Mouse (Mus musculus) gastrocnemius, adult 2 months (tissue): ENCODE results near the gene Serpina3a. TPM values are rescaled to one million over a fixed set of nuclear protein-coding genes. Genes with fewer than 3 reads are reported as not detected.

Experiments used
- DNase-seq: peaks from one replicate; pipeline ENCODE4 v3.0.0; 2022
- H3K27ac ChIP-seq: fragments of 200-600 bp; 2 replicates; pipeline ENCODE4 v1.8.1; 2022; ENCODE audit warnings: mild to moderate bottlenecking
- H3K4me3 ChIP-seq: fragments of 200-600 bp; 2 replicates; pipeline ENCODE4 v1.8.1; 2022; ENCODE audit warnings: mild to moderate bottlenecking, moderate library complexity
- CTCF ChIP-seq: fragments of 200-600 bp; IDR thresholded peaks from 2 replicates; pipeline ENCODE4 v1.8.1; 2022; ENCODE audit warnings: antibody characterized with exemption, mild to moderate bottlenecking, moderate library complexity
- intact Hi-C: fragments of 180-260 bp; cut with DNase I; formaldehyde crosslinking; loops from one replicate; pipeline ENCODE4 v1.15.1; 2025
- total RNA-seq, 2 experiments: library from RNA; stranded (reverse); gene quantifications; 2 replicates each; pipeline ENCODE4 v1.2.3; 2021

The Serpina3a gene
- total RNA-seq, 2 experiments from 2014 or later, result not detected

DNA sequence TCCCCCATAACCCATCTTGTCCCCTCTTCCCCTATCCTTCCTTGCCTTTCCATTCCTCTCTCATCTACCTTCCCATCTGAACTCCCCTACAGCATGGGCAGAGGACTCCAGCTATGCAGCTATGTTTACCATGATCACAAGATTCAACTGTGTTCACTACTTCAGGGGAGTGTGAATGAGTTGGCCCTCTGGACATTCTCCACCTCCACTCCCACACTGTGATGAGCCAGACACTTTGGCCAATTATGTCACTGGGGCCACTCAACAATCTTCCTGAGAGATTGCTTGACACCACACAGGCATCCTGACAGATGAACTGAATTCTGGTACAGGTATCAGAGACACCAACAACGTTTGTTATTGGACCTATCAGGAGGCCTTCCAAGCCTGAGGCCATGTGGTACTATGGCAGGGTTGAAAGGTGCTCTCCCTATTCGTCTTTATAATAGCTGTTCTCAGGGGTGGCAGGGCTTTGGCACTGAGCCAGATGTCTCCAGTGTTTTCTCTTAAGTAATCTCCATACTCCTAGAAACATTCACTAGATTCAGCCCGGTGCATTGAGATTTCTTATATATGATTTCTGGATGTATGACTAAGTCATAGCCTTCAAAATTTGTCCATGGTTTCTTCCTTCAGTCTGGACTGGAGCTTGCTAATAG, 2.5 kb downstream of the Serpina3a start:
- Histone ChIP-seq H3K27ac (no peak overlapping the region), H3K4me3 (no peak overlapping the region)
- intact Hi-C loops, result no loop called here
- TF ChIP-seq CTCF, result no peak
- DNase-seq, result no peak

DNA sequence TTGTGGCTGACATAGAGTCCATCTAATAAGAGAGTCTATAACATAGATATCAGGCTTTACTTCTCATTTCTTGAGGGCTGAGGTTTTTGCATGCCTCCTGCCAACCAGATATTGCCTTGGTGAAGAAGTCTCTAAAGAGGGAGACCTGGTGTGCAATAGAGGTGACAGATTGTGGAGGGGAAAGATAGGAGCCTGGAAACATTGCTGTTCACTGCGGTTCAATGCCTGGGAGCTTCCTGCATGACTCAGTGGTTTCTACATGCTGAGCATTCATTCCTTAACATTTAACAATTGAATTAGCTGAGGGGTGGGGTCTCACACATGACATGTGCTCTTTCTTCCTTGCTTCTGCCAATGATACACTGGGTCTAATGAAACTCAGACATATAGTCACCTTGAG, 10.6 kb downstream of the Serpina3a start:
- TF ChIP-seq CTCF, result no peak
- H3K4me3 ChIP-seq, result no peak overlapping the region
- intact Hi-C loops, result no loop called here

DNA sequence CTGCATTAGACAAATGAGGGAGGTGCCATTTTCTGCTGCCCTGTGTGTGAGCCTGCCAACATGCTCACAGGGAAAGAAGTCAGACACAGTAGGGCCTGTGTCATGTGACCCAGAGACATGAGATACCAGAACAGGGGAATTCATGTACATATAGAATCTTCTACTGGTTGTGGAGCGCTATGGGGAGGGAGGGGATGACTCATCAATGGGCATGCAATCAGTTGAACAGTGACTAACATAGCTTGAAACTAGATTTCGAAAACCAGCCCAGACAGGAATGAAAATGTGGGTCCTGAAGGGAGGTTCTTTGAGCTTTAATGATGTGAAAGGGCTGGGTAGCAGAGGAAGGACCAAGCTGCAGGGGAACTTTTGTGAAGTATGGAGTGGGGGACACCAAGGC, 11.5 kb downstream of the Serpina3a start:
- Histone ChIP-seq H3K27ac (no peak overlapping the region), H3K4me3 (no peak overlapping the region)
- intact Hi-C loops, result no loop called here
- no peak for DNase-seq
- TF ChIP-seq CTCF, result no peak

More for the DNA sequence above, 10.6 kb downstream of the Serpina3a start:
- DNase-seq, result no peak
- H3K27ac ChIP-seq, result no peak overlapping the region

DNA sequence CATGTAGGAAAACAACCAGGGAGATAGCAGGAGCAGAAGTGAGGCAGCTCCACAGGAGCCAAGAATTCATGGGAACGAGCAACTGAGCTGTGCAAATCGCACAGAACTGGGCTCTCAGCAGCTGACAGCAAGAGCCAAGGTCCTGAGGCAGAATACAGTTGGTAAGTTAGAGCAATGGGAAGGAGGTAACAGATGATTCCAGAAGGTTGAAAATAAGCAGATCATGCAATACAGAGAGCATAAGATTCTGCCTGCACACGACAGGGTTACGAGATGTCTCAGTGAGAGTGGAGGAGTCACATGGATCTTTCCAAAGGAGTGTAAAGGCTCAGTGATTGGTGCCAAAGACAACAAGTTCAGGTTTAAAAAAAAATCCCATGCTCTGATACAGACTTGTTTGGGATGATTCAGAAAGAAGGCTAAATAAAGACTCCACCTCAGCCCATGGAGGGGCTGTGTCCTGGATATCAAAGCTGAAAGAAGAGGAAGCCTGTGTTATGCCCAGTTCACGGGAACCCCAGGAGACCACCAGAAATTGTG, 12.6 kb downstream of the Serpina3a start:
- DNase-seq, result no peak
- intact Hi-C loops, result no loop called here
- Histone ChIP-seq H3K27ac (no peak overlapping the region), H3K4me3 (no peak overlapping the region)
- no peak for TF ChIP-seq CTCF

DNA sequence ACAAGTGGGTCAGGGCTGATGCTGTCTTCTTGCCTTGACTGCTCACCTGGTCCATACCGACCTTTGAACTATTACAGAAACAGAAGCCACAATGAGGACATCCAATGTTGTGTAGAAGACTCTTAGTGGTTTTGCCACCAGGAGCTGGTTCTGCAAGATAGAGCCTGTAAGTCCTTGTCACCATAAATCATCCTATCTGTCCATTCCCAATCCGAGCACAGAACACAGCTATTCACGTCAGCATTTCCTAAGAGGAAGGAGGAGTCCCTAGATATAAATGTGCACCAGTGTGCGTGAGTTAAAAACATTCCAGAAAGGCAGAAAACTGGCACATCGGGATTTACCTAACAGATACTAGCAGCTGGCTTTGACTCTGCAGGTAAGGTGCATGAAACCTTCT, 15.2 kb downstream of the Serpina3a start, which contains the start of gene Serpina3b:
Gene Serpina3b, plus strand, starts transcription at position 301 of the 400 bp plus-strand sequence.
- intact Hi-C loops, result no loop called here
- TF ChIP-seq CTCF, result no peak
- H3K27ac ChIP-seq, result no peak within 1 kb of the TSS
- H3K4me3 ChIP-seq, result no peak within 1 kb of the TSS
- DNase-seq, result no peak

DNA sequence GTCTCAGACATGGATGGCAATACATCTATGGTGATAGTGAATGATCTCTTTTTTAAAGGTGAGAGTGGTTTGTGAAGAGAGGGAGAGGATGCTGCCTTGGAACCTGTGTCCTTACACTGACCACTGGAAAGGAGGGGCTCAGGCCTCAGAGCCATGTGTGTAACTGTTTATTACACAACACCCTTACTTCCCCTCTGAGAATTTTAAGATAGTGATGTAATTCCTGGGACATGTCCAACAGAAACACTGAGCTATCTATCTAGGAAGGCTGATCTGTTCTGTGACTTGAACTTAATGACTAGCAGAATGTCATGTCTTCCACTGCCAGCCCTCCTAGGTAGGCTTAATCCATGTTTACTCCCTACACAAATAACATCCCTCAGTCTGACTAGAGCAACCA, 18.5 kb downstream of the Serpina3a start:
- no peak for DNase-seq
- intact Hi-C loops, result no loop called here

DNA sequence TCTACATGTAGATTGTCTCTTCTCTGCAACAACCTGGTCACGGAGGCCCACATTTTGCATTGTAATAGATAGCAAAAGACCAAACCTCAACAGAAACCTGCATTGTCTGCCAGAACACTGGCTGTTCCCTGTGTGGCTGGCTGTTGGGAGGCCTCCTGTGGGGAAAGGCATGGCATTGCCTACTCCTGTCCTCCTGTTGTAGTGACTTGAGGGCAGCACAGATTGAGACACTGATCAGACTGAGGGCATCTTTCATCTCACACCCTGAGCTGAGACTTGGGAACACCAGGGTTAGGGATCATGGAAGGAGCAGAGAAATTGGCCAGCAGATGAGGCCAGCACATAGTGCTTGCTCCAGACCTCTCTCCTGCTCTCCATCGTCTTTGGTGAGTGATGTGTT, 25.7 kb downstream of the Serpina3a start:
- Histone ChIP-seq H3K27ac (no peak overlapping the region), H3K4me3 (no peak overlapping the region)
- TF ChIP-seq CTCF, result no peak
- intact Hi-C loops, result no loop called here
- DNase-seq, result no peak

More for the DNA sequence above, 18.5 kb downstream of the Serpina3a start:
- Histone ChIP-seq H3K4me3 (no peak overlapping the region), H3K27ac (no peak overlapping the region)
- TF ChIP-seq CTCF, result no peak

DNA sequence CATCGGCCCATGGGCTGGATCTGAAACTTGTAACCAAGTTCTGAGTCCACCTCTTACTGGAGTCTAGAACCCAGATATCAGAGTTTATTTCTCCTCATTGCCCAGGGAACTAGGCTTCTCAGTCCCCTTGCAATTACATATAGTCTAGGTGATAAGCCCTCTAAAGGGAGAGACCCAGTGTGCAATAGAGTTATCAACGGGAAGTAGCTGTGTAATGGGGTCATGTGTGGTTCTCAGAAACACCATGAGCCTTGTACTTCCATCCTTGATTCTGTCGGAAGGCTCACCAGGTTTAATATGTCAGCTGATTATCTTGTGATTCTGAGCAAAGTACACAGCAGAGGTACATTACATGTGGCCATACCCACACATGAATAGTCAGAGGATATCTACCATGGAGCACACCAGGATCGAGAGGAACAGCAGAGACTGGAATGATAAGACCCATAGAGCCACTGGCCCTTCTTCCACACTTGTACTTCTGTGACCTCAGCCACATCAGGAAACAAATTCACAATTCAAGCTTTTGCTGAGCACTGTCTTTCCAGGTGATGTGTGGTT, 28.1 kb downstream of the Serpina3a start:
- DNase-seq, result no peak
- intact Hi-C loops, result no loop called here
- no peak overlapping the region for H3K4me3 ChIP-seq
- H3K27ac ChIP-seq, result no peak overlapping the region
- TF ChIP-seq CTCF, result no peak

DNA sequence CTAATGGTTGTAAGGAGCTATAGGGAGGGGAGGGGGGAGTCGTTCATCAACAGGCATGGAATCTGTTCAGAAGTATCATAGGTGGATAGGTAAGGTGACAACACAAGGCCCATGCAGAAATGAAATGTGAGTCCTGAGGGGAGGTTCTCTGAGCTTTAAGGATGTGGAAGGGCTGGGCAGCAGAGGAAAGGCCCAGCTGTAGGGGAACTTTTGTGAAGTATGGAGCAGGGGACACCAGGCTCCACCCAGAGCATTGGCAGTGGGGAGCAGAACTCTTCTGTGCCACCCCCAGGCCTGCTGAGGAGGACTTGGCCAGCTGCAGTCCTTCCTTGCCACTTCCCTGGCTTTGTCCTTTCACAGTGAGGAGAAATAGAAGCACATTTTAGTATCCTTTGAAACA, 29.0 kb downstream of the Serpina3a start:
- intact Hi-C loops, result no loop called here
- no peak overlapping the region for H3K4me3 ChIP-seq
- no peak overlapping the region for H3K27ac ChIP-seq
- DNase-seq, result no peak
- TF ChIP-seq CTCF, result no peak

DNA sequence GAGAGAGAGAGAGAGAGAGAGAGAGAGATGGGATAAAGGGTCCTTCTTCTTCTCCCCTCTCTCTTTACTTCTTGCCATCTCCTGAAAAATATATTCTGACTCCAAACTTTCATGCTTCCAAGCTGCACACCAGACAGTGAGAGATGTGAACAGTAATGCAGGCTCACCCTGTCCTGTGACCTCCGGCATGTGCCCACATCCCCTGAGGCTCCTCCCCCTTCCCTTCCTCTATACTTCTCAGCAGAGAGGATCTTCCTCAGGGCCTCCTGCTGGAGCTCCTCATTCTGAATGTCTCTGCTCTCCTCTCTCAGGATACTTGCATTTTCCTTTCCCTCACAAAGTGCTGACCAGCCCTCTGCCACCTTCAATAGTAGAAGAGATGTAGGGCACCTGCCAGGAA, 29.9 kb downstream of the Serpina3a start:
- H3K27ac ChIP-seq, result no peak overlapping the region
- H3K4me3 ChIP-seq, result no peak overlapping the region
- TF ChIP-seq CTCF, result no peak
- intact Hi-C loops, result no loop called here
- DNase-seq, result no peak

DNA sequence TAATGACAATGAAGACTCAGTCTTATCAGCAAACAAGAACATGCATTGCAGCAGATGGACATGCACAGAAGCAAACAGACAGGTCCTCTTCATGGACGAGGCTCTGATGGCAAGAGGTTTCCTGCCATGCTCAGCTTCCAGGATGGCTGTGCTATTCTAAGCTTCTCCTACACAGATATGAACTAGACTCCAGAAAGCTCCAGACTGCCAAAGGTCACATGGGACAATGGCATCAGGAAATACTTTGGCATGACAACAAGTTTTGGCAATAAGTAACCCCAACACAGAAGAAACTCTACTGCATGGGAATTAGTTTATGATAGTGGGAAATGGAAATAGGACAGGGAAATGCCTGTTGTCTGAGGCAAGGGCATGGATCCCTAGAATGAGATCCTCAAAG, 30.8 kb downstream of the Serpina3a start:
- no peak for DNase-seq
- Histone ChIP-seq H3K4me3 (no peak overlapping the region), H3K27ac (no peak overlapping the region)
- intact Hi-C loops, result no loop called here
- TF ChIP-seq CTCF, result no peak

DNA sequence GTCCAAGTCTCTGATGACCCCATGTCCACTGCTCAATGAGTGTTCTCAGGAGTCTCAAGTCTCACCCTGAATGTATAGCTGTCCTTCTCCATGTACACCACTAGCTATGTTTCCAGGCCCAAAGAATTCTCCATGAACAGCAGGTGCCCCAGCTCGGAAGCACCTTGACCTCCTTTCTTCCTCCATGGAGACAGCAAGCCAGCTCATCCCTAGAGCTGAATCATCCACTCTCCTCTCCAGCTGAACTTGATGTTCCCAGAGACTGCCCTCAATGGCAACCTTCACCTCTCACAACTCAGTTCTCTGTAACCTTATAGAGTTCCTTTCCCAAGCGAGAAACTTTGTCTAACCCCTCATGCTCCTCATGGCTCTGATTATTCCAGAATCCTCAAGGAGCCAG, 33.0 kb downstream of the Serpina3a start:
- no peak overlapping the region for H3K4me3 ChIP-seq
- no peak overlapping the region for H3K27ac ChIP-seq
- no peak for DNase-seq
- intact Hi-C loops, result loop anchor here (5.0 kb wide), 1 partner anchor 247 kb away; no protein-coding TSS in a partner anchor
- TF ChIP-seq CTCF, result no peak

DNA sequence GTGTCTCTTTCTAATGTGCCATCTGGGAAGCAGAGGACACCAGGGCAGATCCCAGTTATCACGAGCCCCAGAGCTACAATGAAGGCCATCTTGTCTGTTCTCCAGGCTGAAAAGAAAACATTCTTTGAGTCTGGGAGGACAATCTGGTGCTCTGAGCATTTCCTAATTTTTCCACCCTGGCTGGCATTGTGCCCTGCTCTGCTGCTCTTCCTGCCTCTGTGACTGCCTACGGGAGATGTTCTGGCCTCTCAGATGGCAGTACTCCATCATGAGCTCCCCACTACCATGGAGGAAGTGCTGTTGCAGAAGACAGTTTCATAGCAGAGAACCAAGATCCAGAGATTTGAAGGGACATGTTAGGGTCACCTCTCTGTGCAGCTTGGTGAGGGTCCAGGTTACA, 39.5 kb downstream of the Serpina3a start:
- H3K4me3 ChIP-seq, result no peak overlapping the region
- DNase-seq, result no peak
- no peak overlapping the region for H3K27ac ChIP-seq
- intact Hi-C loops, result no loop called here
- TF ChIP-seq CTCF, result no peak
